Mouse (Mus musculus): Measurements from ENCODE around the gene Tcp1.
"Not testable (repeated sequence)": the region's sequence is repeated elsewhere in the genome, so short reads cannot be mapped to it uniquely, and the experiment has no call there.

The Tcp1 gene

DNA sequence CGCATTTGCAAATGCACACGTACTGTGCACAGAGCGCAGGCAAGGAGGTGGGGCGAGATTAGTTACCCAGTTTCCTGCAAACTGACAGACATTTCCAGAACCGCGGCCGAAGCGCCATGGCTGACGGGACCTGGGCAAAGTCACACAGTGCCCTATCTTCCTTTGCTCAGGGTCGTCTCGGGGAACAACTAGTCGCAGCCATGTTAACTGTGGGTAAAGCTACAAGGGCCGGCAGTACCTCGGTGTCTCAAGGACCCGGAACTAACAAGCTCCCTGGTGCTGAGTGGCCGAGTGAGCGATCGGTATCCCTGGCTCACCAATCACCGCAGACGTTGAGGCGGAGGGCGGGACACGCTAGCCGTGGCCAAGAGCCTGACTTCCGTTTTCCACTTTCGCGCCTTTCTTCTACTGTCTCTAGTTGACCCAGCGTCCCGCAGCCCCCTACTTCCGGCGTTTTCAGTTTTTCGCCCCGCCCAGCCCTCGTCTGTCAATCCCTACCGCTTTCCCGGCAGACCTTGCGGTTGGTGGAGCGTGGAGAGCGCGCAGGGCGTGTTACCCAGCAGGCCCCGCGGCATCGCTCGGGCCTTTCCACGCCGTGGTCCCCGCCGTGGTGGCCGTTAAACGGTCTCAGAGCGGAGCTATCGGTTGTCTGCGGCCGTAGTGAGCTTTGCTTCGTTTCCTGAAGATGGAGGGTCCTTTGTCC is 531 bp downstream of the Tcp1 start, which contains the start of gene Mrpl18:
Gene Mrpl18, minus strand, starts transcription at position 465 of the 703 bp plus-strand sequence.
- peak; percentile 99 for DNase-seq (ENCODE audit: extremely low spot score)

DNA sequence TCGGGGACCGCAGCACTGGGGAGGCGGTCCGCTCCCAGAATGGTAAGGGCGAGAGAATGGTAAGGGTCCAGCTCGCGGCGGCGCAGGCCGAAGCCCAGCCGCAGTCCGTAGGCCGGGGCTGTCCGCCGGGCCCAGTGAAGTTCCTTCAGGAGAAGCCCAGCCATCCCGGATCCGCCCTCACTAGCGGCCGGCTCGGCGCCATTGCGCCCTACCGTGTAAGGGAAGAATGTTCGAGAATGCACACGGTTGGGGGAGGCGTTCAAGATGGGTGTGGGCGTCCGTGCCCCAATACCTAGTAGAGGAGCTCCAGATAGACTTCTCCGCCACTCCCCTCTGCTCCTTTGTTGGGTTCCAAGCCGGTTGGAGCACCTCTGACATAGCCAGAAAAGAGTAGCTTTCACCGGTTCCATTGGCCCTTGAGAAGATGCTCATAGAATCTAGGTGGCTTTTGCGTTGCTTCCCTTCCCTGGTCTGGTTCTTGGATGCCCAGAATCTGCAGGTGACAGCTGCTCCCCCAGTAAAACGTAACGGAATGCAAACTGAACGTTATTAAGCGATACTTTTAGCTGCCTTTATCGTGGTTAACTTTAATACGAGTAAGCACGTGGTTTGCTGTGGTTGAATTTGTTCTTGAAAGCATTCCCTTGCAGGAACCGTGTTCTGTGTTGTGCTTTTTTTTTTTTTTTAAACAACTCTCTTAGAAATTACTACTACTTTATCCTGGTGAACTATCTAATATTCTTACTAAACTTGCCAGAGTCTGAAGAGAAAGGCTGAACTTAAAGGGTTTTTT is 1.3 kb downstream of the Tcp1 start:
- DNase-seq (ENCODE audit: extremely low spot score): no peak

DNA sequence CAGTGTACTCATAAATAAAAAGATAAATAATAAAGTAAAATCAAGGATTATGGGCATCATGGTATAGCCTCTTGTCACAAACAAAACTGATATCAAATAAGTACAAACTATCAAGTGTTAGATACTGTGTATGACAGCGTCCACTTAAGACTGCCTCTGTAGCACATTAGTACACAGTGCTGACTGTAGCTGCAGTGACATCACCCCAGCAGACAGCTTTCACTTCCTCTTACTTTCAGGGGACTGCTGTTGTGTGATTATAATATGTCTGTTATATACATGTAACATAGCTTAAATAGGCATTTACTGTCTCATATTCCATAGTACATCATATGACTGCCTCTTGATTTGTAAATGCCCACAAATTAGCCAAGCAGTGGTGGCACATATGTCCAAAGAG is 5.6 kb downstream of the Tcp1 start:
- DNase-seq (ENCODE audit: extremely low spot score): no peak

DNA sequence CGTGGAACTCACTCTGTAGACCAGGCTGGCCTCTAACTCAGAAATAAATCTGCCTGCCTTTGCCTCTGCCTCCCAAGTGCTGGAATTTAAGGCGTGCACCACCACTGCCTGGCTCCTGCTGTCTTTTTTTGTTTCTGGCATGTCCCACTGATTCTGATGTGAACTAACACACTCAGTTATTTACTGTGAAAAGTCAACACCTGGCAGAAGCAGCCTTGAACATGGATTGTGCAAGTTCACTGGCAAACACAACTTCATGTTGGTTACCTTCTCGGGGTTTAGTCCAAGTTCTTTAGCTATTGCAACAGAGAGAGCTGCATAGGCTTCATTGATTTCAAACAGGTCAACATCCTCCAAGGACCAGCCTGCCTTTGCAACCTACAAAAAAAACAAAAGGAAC is 9.5 kb downstream of the Tcp1 start:
- no peak for DNase-seq (ENCODE audit: extremely low spot score)

DNA sequence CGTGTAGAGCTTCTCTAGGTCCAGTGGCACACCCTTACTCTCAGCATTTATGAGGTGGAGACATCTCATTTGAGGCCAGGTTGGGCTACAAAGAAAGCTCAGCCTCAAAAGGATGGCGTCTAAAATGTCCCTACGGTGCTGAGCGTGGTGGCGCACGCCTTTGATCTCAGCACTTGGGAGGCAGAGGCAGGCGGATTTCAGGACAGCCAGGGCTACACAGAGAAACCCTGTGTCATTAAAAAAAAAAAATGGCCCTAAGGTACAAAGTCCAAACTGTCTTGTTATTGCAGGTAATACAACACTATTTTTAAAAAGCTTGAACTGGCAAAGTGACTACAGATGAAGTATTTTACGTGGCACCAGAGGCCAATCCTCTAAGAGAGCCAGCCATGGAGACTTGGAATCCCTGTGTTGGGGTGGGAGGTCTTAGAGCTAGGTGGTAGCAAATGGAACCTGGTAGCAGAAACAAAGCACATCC is 10.2 kb downstream of the Tcp1 start:
- no peak for DNase-seq (ENCODE audit: extremely low spot score)

DNA sequence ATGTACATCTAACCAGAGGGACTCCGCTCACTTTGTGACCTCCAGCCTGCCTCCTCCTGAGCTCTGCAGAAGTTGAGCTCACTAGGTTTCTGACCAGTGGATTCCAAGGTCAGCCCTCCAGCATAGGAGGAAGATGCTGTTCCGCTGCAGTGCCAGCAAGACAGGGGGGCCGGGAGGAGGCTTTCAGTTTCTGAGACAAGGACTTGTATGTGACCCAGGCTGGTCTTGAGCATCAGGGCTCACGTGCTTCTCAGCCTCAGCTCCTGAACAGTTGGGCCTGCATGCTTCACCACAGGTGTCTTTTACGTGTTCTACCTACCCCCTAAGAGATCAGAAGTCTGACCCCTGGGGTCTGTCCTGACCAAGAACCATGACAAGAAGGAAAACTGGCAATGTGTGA is 16.1 kb downstream of the Tcp1 start:
- DNase-seq (ENCODE audit: extremely low spot score): not testable (repeated sequence)

DNA sequence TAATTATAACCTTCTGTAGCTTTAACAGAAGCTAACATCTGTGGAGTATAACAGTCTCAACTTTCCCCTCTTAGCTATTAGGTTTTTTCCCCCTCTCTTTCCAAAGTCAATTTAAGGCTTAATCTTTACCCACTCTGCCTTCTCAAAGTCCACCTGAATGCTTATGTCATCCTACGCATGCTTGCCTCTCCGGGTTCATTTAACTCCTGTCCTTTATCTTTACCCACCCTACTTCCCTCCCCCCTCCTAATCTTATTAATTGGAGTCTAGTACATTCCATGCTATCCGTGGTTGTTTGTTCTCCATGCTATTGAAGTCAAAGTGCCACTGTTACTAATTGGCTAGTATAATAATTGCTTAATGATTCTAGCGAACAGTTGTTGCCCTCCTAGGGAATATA is 20.2 kb downstream of the Tcp1 start:
- no peak for DNase-seq (ENCODE audit: extremely low spot score)

DNA sequence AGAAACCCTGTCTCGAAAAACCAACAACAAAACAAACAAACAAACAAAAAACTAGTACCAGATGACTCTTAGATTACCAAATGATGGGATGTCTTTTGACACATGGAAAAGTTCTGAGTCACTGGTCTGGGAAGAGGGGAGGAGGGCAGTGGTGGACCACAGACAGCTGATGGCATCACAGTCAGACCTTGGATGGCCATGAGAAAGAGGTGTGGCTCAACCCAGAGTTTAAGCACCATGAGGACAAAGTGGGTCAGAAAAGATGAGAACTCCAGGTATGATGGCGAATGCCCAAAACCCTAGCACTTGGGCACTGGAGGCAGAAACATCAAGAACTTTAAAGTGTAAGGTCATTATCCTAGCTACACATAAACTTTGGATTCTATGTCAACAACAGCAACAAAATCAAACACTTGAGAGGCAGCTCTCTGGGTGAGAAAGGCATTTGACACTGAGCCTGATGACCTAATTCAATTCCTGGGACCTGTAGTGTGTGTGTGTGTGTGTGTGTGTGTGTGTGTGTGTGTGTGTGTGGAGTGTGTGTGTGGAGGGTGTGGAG is 22.0 kb downstream of the Tcp1 start:
- no peak for DNase-seq (ENCODE audit: extremely low spot score)

DNA sequence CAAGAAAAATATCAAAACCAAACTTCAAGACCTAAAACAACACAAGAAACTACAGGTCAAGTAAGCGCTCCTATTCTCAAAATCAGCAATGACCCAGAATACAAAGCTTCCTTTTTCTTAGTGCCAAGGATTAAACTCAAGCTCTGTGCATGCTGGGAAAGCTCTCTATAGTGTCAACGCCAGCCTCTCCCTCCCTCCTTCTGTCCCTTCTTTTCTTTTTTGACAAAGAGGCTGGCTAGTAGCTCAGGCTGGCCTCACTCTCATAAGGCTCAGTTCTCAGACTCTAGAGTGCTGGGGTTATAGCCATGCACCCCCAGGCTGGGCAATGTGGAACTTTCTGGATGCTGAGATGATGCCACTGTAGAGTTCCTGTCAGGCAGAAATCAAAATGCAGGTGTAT is 22.6 kb downstream of the Tcp1 start:
- DNase-seq (ENCODE audit: extremely low spot score): no peak

DNA sequence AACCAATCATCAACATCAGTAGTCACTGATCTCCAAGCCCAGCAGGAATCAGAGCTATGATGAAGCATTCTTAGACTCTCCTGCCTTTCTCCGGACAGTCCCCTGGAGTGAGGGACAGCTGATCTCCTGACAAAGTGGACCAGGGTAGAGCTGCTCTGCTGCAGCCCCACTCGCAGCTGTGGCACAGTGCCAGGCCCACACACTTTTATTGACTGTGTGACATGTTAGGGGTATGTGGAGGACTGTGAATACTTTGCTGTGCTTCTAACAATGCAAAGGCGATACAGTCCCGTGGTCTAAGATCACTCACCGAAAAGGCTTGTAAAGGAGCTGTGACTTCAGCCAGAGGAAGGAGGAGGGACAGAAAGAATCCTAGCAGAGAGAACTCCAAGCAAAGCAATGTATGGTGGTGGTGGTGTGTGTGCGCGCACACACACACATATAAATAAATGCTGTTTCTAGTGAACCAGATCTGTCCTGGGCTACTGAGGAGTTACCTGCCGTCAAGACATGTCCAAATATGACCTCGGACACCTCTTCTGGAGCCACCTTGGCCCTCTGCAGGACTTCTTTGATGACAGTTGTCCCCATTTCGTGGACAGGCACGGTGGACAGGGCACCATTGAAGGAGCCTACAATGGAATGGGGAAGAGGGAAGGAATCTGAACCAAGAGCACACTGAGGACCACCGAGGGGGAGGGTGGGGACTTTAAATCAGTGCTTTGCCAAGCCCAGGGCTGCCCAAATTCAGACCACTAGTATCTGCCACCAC is 24.1 kb downstream of the Tcp1 start:
- not testable (repeated sequence) for DNase-seq (ENCODE audit: extremely low spot score)

DNA sequence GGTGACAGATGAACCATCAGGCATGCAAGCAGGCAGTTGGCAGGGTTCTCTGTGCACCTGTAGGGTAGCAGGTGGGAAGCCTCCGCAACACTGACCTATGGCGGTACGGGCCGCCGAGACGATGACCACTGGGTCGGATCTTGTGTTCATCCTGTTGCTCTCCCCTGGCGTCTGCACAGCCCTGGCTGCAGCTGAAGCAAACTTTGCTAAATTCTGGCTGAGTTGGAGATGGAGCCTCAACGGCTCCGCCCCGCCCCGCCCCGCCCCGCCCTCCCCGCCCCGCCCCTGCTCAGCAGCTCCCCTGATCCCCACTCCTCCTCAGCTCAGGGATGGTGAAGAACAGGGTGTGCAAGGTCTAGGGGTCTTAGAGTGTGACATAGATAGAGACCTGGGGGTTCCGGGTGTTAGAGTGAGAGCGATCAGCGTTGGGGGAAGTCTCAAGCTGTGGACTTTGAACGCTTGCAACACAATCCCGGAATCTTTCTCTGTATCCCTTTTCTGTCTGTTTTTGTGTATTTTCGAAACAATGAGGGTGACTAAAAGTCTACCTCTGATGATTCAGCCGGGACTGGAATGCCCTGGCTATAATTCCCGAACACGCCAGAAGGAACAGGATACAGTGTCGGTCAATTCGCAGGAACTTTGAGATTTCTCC is 24.8 kb downstream of the Tcp1 start, which contains the start of gene Acat3:
Gene Acat3, minus strand, starts transcription at position 450 of the 655 bp plus-strand sequence.
- DNase-seq (ENCODE audit: extremely low spot score): peak; percentile 24

DNA sequence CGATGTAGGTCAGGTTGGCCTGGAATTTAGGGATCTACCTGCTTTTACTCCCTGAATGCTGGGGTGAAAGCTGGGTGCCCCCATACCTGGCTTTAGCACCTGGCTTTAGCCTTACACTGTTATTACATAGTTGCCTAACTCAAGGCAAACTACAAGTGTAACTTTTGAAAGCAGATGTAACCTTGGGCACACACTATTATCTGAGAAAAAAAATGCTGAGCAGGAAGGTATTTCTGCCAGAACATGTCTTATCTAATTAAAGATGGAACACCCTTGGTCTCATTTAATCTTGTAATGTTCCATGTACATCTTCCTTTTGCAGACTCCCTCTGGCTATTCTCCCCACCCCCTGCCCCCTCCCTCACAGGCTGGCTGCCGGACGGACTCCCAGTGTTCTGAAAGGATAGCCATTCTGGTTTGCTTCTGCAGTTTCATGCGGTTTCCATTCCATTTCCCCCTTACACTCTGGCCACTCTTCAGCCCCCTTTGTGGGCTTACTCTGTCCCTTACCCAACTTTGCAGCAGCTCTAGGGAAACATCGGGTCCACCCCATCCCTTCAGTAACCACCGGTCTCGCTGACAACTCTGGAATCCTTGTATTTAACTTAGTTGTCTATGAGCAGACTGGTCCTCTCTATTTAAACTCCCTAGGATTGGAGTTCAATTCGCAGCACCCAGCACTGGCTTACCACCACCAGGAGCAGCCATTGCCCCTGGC is 26.2 kb downstream of the Tcp1 start:
- DNase-seq (ENCODE audit: extremely low spot score): no peak

DNA sequence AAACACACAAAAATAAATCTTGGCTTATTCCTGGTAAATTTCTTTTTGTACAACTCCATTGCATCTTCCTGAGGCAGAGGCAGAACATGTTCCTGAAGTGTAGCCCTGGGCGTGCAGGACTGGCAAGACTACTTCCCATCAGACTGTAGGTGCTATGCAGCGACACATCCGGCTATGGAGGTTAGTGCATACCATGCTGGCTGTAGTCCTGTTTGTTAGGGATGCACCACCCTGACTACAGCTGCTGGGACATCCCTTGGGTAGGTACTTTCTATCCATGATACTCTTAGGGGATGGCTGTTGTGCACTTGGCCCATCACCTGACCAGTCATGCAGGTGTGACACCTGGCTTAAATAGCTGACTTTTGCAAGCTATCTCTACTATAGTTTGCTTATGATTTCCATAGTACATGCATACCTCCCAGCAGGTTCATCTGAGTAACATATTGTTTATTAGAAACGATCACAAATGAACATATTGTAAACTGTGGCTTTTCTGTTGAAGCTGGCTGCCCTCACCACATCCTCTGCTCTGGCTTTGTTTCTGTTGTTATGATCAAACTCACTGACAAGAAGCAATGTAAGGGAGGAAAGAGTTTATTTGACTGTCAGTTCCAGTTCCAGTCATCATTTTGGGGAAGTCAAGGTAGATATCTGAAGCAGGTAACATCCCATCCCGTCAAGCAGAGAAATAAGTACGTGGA is 27.1 kb downstream of the Tcp1 start:
- DNase-seq (ENCODE audit: extremely low spot score): no peak

DNA sequence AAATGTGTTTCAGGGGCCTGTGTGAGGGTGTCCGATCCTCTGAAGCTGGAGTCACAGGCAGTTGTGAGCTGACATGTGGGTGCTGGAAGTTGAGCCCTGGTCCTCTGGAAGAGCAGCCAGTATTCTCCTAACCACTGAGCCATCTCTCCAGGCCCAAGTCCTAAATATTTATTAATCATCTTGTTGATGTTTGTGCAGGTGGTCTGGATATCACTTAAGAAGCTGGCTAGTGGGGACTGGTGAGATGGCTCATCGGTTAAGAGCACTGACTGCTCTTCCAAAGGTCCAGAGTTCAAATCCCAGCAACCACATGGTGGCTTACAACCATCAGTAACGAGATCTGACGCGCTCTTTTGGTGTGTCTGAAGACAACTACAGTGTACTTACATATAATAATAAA is 34.2 kb downstream of the Tcp1 start:
- DNase-seq (ENCODE audit: extremely low spot score): no peak

DNA sequence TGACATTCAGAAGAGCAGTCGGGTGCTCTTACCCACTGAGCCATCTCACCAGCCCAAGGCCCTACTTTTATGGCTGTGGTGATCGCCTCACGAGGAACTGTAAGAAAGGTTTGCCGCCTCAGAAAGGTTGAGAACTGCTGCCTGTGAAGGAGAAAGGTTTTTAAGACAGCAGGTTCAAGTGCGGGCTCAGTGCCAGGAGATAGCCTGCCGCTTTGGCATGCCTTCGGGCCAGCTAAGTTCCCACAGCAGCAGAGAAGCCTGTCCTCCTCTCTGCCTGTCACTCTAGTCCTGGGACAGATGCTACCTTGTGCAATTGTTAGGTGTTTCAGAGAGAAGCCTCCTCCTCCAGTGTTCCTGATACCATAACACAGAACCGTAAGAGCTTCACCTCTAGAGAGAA is 41.2 kb downstream of the Tcp1 start:
- no peak for DNase-seq (ENCODE audit: extremely low spot score)

DNA sequence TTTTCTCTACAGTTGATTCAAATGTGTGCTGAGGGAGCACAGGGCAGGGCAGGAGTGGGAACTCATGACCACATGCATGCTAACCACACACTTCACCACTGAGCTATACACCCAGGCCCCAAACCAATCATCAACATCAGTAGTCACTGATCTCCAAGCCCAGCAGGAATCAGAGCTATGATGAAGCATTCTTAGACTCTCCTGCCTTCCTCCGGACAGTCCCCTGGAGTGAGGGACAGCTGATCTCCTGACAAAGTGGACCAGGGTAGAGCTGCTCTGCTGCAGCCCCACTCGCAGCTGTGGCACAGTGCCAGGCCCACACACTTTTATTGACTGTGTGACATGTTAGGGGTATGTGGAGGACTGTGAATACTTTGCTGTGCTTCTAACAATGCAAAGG is 43.9 kb downstream of the Tcp1 start:
- not testable (repeated sequence) for DNase-seq (ENCODE audit: extremely low spot score)

DNA sequence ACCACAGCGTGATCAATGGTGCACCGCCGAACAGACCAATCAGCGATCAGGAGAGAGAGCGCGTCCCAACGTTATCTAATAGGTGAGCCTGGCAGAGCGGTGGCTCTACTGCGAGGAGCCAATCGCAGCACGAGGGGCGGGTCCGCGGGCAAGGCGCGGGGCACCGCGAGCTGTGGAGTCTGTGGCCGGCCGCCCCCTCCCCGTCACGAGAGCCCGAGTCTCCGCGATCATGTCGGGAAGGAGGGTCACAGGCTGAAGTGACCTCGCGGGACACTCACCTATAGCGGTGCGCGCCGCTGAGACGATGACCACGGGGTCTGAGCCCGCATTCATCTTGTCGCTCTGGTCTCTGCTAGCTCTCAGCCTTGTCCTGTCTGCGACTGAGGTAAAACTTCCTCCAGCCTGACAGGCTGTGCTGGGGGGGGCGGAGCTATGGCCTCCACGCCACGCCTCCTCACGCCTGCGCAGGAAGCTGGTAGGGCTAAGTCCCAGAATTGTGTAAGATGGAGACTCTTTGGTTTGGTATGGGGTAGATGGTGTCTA is 44.9 kb downstream of the Tcp1 start, which contains the start of gene Acat2:
Gene Acat2, minus strand, starts transcription at position 417 of the 543 bp plus-strand sequence.
- peak; percentile 93 for DNase-seq (ENCODE audit: extremely low spot score)

DNA sequence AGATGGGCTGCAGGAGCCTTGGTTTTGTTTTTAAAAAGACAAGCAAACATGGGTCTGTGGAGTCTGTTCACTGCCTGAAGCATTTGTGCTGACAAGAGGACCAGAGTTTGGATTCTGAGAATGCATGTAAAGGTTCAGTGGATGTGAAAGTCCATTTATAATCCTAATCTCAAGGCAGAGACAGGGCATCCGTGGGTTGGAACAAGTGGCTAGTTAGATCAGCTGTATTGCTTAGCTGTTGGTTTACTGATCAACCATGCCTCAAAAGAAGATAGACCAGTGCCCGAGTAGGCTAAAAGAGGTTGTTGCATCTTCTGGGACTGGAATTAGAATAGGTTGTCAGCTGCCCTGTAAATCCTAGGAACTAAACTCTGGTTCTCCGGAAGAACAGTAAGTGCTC is 48.0 kb downstream of the Tcp1 start:
- no peak for DNase-seq (ENCODE audit: extremely low spot score)

DNA sequence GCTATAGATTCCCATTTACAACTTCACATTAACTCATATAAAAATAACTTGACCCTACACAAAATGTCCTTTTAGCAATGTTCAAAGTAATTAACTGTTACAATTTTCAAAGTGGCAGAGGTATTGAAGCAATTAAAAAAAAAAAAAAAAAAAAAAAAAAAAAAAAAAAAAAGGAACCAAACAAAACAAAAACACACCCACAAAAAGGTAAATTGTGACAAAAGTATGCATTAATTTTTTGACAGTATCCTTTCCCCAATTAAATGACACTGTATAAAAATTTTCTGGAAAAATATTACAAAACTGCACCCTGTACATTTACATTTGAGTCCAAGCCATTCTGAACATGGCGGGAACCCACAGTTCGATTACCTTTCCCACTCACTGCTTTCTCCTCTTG is 51.7 kb downstream of the Tcp1 start:
- no peak for DNase-seq (ENCODE audit: extremely low spot score)

DNA sequence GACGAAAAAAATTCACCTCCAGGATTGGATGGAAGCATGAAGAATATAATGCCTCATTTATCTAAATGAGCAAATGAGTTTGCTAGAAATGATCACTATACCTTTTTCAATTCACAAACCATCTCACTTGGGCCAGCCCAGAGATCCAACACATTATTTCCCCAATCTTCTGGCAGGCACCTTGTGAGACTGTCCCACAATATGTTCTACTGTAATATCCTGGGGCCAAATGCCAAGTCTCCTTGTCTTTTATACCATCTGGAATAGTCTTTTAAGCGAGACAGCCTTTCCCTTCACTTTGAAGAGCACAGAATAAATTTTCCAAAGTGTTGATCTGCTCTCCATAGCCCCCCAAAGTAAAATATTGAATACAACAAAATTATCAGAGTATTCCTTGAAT is 58.4 kb downstream of the Tcp1 start:
- DNase-seq (ENCODE audit: extremely low spot score): no peak

All from embryo, embryonic 9.5 days (tissue).